Mouse (Mus musculus) neural tube, embryonic 13.5 days (tissue): ENCODE data around the gene Tdrd1. TPM values are rescaled to one million over a fixed set of nuclear protein-coding genes. Genes with fewer than 3 reads are reported as not detected.

ENCODE experiments used
- ATAC-seq: fragments of 200-750 bp; cut with Nextera tagmentation; 2 replicates; pipeline ENCODE4 v1.8.0; 2017; ENCODE audit warnings: low read depth, mild to moderate bottlenecking, moderate TSS enrichment, moderate library complexity
- H3K27ac ChIP-seq: fragments of 300-500 bp; sonication (generic); replicated peaks from 2 replicates; pipeline ENCODE4 v1.5.1; 2015; ENCODE audit warnings: moderate library complexity, mild to moderate bottlenecking, inconsistent platforms
- H3K27me3 ChIP-seq: fragments of 300-500 bp; sonication (generic); 2 replicates; pipeline ENCODE4 v1.6.1; 2015; ENCODE audit warnings: mild to moderate bottlenecking, inconsistent platforms
- H3K36me3 ChIP-seq: fragments of 300-500 bp; sonication (generic); 2 replicates; pipeline ENCODE4 v1.6.1; 2015; ENCODE audit warnings: mild to moderate bottlenecking, inconsistent platforms
- H3K4me1 ChIP-seq: fragments of 300-500 bp; sonication (generic); replicated peaks from 2 replicates; pipeline ENCODE4 v1.6.1; 2015; ENCODE audit warnings: inconsistent platforms
- H3K4me2 ChIP-seq: fragments of 300-500 bp; sonication (generic); 2 replicates; pipeline ENCODE4 v1.6.1; 2015; ENCODE audit warnings: inconsistent platforms, mild to moderate bottlenecking, moderate library complexity
- H3K4me3 ChIP-seq: fragments of 300-500 bp; sonication (generic); 2 replicates; pipeline ENCODE4 v1.5.1; 2015; ENCODE audit warnings: mild to moderate bottlenecking, inconsistent platforms
- H3K9ac ChIP-seq: fragments of 300-500 bp; sonication (generic); 2 replicates; pipeline ENCODE4 v1.6.1; 2015; ENCODE audit warnings: moderate library complexity, mild to moderate bottlenecking, inconsistent platforms
- H3K9me3 ChIP-seq: fragments of 300-500 bp; sonication (generic); 2 replicates; pipeline ENCODE4 v1.6.1; 2016; ENCODE audit warnings: inconsistent platforms
- WGBS: fragments of 180-500 bp; shearing (Covaris S2); methylation state at CpG from one replicate; pipeline ENCODE4 v1.1.7; 2015; 5-methylcytosine and 5-hydroxymethylcytosine counted together
- polyA plus RNA-seq: library from polyadenylated mRNA; unstranded; fragments of >200 nt; fragmentation: Nextera tagmentation; extraction: Ambion mirVana; gene quantifications from 2 replicates; pipeline ENCODE4 v1.2.1, GENCODE M21; 2015

The Tdrd1 gene
- polyA plus RNA-seq, 1 experiment from 2014 or later: 0.52 TPM

DNA sequence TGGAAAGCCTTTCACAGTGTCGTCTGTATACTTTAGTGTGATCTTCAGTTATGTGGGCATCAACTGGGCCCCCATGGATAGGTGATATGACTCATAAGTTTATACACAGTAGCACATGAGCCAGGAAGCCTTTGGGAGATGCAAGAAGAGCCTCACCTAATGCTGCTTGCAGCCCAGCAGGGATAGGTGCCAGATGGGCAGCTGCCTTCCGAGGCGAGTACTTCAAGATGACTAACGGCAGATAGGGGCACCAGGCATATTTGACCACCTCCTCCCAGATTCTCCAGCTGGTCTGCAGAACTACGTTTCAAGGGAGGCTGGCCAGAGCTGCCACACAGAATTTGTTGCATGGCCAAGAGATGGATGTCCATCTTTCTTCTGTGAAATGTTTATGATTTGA, 67.3 kb downstream of the Tdrd1 start:
- H3K9me3 ChIP-seq: no peaks in the 10 kb centered on the region
- no peaks in the 10 kb centered on the region for H3K36me3 ChIP-seq
- no peak overlapping the region for H3K4me3 ChIP-seq
- no peak overlapping the region for H3K9ac ChIP-seq
- no peak for ATAC-seq
- WGBS: 78% methylated on average over 5 of the region's 5 CpGs
- no peak overlapping the region for H3K27ac ChIP-seq
- no peak overlapping the region for H3K4me2 ChIP-seq
- peaks cover 9% of the 10 kb centered on the region; the same call in 1 of the 2 replicates for H3K4me1 ChIP-seq
- H3K27me3 ChIP-seq: no peaks in the 10 kb centered on the region

DNA sequence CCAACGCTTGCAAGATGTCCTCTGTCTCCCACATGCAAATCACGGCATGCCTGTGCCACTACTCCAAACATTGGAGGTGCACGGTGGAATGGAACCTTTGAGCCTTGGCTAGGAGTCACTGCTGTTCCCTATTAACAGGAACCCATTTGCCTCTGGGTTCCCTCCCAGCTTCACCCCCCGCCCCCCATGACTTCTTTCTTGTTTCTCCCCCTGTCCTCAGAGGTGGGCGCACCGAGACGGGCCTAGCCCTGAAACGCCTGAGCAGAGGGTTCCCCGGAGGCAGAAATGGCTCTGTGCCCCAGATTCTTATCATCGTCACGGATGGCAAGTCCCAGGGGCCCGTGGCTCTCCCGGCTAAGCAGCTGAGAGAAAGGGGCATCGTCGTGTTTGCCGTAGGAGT, 71.6 kb downstream of the Tdrd1 start:
- Histone ChIP-seq H3K27ac (no peak overlapping the region), H3K4me3 (no peak overlapping the region), H3K27me3 (no peaks in the 10 kb centered on the region), H3K9me3 (no peaks in the 10 kb centered on the region), H3K9ac (no peak overlapping the region), H3K4me1 (no peaks in the 10 kb centered on the region), H3K36me3 (no peaks in the 10 kb centered on the region), H3K4me2 (no peak overlapping the region)
- WGBS: 77% methylated on average over 16 of the region's 16 CpGs
- no peak for ATAC-seq

DNA sequence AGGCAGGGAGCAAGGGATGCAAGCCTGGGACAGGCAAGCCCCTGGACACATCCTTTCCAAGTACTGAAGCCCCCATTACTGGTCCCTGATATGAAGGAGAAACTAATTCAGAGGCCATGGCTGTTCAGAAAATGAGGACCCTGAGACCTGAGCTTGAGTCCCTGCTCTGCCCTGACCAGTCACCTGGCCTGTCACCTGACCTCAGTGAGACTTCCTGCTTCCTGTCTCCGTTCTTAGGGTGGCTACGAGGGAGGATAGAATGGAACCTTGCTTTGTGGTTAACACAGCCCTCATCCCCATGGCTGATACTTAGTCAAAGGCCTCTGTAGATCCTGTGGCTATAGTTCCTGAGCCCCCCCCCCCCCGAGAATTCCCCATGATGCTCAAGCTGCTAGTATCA, 78.1 kb downstream of the Tdrd1 start:
- 81% methylated on average over 3 of the region's 3 CpGs for WGBS

DNA sequence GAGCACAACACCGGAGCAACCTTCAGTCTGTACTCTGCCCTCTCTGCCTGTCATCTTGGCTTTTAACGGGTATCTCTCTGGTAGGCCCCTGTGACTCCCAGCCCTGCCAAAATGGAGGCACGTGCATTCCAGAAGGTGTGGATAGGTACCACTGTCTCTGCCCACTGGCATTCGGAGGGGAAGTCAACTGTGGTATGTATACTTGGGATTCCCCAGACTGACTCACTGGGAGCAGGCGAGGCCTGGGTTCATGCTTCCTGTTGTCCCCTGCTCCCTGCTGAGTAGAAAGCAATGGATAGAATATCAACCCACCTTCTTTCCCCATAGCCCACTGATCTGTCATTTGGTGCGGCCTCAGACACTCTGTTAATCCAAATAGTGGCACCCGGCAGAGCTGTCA, 79.4 kb downstream of the Tdrd1 start:
- Histone ChIP-seq H3K27ac (no peak overlapping the region), H3K36me3 (no peaks in the 10 kb centered on the region), H3K9me3 (no peaks in the 10 kb centered on the region), H3K4me3 (no peak overlapping the region), H3K9ac (no peak overlapping the region), H3K4me1 (peaks cover 6% of the 10 kb centered on the region; the same call in 1 of the 2 replicates), H3K4me2 (no peak overlapping the region), H3K27me3 (no peaks in the 10 kb centered on the region)
- 88% methylated on average over 7 of the region's 7 CpGs for WGBS
- no peak for ATAC-seq

More for the DNA sequence above, 78.1 kb downstream of the Tdrd1 start:
- Histone ChIP-seq H3K4me3 (no peak overlapping the region), H3K9me3 (no peaks in the 10 kb centered on the region), H3K4me2 (no peak overlapping the region), H3K27ac (no peak overlapping the region), H3K4me1 (peaks cover 3% of the 10 kb centered on the region; the same call in 1 of the 2 replicates), H3K27me3 (no peaks in the 10 kb centered on the region), H3K36me3 (no peaks in the 10 kb centered on the region), H3K9ac (no peak overlapping the region)
- ATAC-seq: no peak

DNA sequence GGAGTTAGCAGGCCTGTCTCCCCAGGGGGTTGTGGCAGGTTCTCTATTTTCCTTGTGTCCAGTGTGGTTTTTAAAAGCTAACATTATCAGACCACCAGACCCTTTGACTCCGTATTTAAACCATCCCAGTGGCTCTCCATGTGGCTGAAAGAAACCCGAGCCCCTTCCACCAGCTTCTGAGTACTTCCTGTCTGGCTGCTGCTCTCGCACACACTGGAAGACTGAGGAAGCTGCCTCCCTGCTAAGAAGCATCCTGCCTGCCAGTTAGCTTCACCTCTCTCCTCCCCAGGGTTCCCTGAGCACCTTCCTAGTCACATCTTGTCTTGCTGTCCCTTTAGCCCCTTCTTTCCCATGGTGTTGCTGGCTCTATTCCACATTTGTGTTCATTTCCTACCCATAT, 81.8 kb downstream of the Tdrd1 start:
- Histone ChIP-seq H3K36me3 (no peaks in the 10 kb centered on the region), H3K27ac (no peak overlapping the region), H3K9me3 (no peaks in the 10 kb centered on the region), H3K4me1 (peaks cover 13% of the 10 kb centered on the region; the same call in 1 of the 2 replicates), H3K9ac (no peak overlapping the region), H3K4me3 (no peak overlapping the region), H3K4me2 (no peak overlapping the region), H3K27me3 (no peaks in the 10 kb centered on the region)
- 58% methylated on average over 3 of the region's 3 CpGs for WGBS
- no peak for ATAC-seq

DNA sequence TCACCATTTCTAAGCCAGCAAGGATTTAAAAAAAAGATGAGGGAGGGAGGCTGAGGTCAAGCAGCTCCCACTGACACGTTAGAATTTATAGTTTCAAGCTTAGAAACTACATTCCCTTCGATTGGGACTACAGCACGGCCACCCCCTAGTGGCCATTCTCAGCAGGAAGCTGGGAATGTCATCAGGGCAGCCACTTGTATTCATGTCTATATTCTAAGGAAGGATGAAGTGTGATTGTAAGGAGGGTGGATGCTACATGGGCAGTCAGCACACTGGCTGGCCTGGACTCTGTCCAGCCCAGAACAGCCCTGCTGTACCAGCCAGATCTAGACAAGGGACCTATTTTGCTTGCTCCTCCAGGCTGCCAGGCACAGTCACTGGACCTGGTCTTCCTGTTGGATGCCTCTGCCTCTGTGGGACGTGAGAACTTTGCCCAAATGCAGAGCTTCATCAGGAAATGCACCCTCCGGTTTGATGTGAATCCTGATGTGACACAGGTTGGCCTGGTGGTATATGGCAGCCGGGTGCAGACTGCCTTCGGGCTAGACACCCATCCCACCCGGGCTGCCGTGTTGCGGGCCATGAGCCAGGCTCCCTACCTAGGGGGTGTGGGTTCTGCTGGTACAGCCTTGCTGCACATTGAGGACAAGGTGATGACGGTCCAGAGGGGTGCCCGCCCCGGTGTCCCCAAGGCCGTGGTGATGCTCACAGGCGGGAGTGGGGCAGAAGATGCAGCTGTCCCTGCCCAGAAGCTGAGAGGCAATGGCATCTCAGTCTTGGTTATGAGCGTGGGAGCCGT, 82.7 kb downstream of the Tdrd1 start:
- peaks cover 13% of the 10 kb centered on the region; the same call in 1 of the 2 replicates for H3K4me1 ChIP-seq
- H3K9me3 ChIP-seq: no peaks in the 10 kb centered on the region
- H3K4me2 ChIP-seq: no peak overlapping the region
- H3K27ac ChIP-seq: no peak overlapping the region
- no peak overlapping the region for H3K4me3 ChIP-seq
- H3K27me3 ChIP-seq: no peaks in the 10 kb centered on the region
- peak; percentile 34; the same call in 1 of the 2 replicates for ATAC-seq
- H3K9ac ChIP-seq: no peak overlapping the region
- no peaks in the 10 kb centered on the region for H3K36me3 ChIP-seq
- WGBS: 74% methylated on average over 17 of the region's 17 CpGs

DNA sequence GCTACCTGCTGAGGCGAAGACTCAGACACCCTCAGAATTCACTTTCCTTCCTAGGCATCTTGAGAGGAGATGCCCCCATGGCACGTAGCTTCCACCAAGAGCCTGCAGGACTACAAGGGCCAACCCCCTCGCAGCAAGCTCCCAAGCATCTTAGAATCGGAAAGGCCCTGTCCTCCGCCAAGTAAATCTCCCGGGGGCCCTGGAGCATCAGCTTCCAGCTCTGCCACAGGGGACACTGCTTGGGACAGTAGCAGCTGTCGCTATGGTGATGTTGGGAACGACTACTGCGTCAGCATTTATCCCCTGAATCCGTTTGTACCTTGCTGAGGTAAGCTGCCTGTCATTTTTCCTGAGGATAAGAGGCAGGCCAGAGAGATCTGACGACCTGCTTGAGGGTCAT, 84.6 kb downstream of the Tdrd1 start:
- Histone ChIP-seq H3K9me3 (no peaks in the 10 kb centered on the region; the same call in 1 of the 2 replicates), H3K9ac (no peak overlapping the region), H3K36me3 (no peaks in the 10 kb centered on the region), H3K4me3 (no peak overlapping the region), H3K4me2 (no peak overlapping the region), H3K27me3 (no peaks in the 10 kb centered on the region), H3K27ac (no peak overlapping the region; the same call in 1 of the 2 replicates), H3K4me1 (peaks cover 13% of the 10 kb centered on the region; the same call in 1 of the 2 replicates)
- no peak for ATAC-seq
- 57% methylated on average over 11 of the region's 11 CpGs for WGBS

DNA sequence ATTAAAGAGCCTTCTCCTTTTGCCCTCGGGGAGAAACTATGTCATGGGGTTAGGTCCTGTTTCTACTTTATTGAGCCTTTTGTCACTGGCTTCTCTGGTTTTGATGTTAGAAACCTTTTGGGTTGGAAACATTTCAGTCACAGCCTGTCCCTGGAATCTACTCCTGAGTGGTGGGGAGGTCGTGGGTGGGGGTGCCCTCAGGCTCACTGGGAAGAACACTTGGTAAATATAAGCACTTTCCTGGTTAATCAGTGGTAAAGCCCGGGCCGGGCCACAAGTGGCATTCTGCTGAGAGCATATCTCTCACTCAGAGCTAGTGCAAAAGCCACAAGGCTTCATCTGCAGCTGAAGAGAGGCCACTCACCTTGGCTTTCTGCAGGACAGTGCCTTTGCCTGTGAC, 87.8 kb downstream of the Tdrd1 start:
- WGBS: 87% methylated on average over 4 of the region's 4 CpGs
- H3K27me3 ChIP-seq: no peaks in the 10 kb centered on the region
- H3K36me3 ChIP-seq: no peaks in the 10 kb centered on the region
- ATAC-seq: no peak
- H3K4me1 ChIP-seq: peaks cover 13% of the 10 kb centered on the region; the same call in 1 of the 2 replicates
- H3K4me2 ChIP-seq: no peak overlapping the region
- no peaks in the 10 kb centered on the region; the same call in 1 of the 2 replicates for H3K9me3 ChIP-seq
- H3K4me3 ChIP-seq: no peak overlapping the region
- no peak overlapping the region for H3K9ac ChIP-seq
- H3K27ac ChIP-seq: no peak overlapping the region

DNA sequence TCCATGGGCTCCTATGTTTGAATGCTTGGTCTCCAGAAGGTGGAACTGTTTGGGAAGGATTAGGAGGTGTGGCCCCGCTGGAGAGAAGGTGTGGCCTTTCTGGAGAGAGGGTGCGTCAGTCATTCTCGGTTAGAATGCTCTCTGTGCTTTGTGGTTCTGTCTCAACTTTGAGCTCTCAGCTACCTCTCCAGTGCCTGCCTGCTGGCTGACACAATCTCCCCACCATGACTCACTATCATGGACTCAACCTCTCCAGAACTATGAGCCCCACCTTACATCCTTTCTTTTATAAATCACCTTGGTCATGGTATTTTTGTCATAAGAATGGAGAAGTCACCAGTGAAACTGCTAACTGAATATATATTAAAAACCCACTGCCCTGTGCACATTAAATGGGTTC, 88.6 kb downstream of the Tdrd1 start:
- Histone ChIP-seq H3K4me1 (peaks cover 11% of the 10 kb centered on the region; the same call in 1 of the 2 replicates), H3K9me3 (no peaks in the 10 kb centered on the region; the same call in 1 of the 2 replicates), H3K9ac (no peak overlapping the region), H3K27me3 (no peaks in the 10 kb centered on the region), H3K36me3 (no peaks in the 10 kb centered on the region), H3K4me2 (no peak overlapping the region), H3K4me3 (no peak overlapping the region), H3K27ac (no peak overlapping the region)
- 92% methylated on average over 3 of the region's 3 CpGs for WGBS
- ATAC-seq: no peak

DNA sequence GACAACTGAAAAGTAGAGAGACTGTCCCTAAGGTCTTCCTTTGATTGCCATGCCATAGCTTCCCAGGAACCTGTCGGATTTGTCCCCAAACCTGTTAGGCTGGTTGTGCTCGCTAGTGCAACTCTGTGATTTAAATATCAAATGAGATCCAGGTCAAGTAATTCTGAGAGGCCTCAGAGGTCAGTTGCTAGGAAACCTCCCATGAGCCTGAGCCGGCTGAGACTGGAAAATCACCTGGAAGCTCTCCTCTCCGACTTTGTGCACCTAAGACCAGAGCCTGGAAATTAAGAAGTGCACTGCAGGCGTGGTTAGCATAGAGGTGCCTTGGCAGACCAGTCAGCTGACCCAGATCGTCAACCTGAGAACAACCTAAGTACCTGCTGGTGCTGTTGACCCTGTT, 89.1 kb downstream of the Tdrd1 start:
- peaks cover 11% of the 10 kb centered on the region; the same call in 1 of the 2 replicates for H3K4me1 ChIP-seq
- H3K9me3 ChIP-seq: no peaks in the 10 kb centered on the region; the same call in 1 of the 2 replicates
- H3K4me2 ChIP-seq: no peak overlapping the region
- no peaks in the 10 kb centered on the region for H3K36me3 ChIP-seq
- H3K27ac ChIP-seq: no peak overlapping the region
- H3K27me3 ChIP-seq: no peaks in the 10 kb centered on the region
- ATAC-seq: no peak
- 64% methylated on average over 6 of the region's 6 CpGs for WGBS
- no peak overlapping the region for H3K9ac ChIP-seq
- H3K4me3 ChIP-seq: no peak overlapping the region
